Mouse (Mus musculus): ENCODE results near the gene Cda. TPM values are rescaled to one million over a fixed set of nuclear protein-coding genes. Genes with fewer than 3 reads are reported as not detected.

Gene Cda
- polyA plus RNA-seq, 1 experiment: 0.06 TPM

DNA sequence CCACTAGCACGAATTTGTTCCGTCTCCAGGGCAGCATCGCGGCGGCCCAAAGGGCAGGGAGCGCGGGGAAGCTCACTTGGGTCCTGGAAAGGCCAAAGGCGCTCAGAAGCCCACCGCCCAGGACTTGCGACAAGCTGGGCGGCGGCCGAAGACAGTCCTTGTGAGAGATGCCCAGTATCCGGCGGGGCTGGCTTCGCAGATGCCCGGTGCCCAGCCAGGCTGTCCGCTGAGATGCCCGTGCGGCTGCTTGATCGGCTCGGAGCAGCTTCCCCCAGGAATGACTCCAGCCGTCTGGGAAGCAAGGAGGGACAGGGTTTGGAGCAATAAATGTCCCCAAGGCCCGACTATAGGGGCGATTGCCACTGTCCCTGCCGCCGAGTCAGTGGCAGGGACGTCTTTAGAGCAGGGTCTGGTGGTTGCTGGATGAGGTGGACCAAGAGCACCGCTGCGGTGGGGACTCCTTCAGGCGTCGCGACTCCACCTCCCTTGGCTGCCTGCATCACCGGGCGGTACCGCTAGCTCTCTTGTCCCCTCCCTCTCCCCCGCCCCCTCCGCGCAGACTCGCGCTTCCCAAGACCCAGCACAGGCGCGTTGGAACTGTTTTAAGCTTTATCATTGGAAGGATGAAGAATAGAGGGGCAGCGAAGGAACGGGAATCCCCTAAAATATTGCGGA, 28.3 kb upstream of the Cda start, which contains the start of gene Fam43b:
Gene Fam43b (minus strand): TSS at position 558 of the 675 bp plus-strand sequence.
- Histone ChIP-seq H3K4me3 (replicated peaks) (no peak within 1 kb of the TSS), H3K9me3 (ENCODE audit: control insufficient read depth, low read length) (no peaks in the 10 kb centered on the region; the same call in 1 of the 2 replicates), H3K27me3 (ENCODE audit: control insufficient read depth) (peaks cover 54% of the 10 kb centered on the region), H3K4me1 (ENCODE audit: control insufficient read depth) (no peaks in the 10 kb centered on the region), H3K36me3 (ENCODE audit: control insufficient read depth) (no peaks in the 10 kb centered on the region)
- no peak for TF ChIP-seq TAL1 (IDR thresholded peaks at IDR 0.05; ENCODE audit: low read length)
- TF ChIP-seq GATA1 (IDR thresholded peaks at IDR 0.05; ENCODE audit: low read length): no peak

DNA sequence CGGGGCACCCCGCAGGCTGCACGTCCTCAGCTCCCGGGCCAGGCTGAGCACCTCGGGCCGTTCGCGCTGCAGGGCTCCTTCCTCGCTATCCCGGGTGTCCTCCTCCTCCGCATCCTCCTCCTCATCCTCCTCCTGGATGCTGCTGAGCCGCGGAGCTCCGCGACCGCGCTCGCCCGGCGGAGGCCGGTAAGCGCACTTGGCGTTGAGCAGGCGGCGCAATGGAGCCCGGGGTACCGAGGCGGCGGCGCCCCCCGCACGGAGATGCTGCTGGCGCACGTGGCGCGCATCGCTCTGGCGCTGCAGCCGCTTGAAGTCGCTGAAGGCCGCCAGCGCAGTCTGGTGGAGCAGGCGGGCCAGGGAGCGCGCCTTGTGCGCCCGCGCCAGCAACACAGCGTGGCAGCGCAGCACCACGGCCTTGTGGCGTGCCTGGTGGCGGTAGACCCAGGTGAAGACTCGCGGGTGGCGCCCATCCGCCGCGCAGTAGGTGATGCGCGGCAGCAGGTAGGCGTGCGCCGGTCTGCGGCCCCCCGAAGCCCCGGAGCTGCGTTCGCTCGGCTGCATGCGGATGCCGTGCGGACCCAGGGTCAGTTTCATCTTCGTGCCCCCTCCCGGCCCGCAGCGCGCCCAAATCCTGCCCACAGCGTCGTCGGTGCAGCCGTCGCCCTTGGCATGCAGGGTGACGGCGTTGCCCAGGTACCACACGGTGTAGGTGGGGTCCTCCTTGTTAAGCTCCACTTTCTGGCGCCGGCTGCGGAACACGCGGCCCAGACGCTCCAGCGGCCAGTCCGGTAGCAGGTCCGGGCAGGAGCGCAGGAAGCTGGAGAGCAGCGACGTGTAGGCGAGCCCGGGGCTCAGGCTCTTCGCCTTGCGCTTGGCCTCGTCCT, 27.5 kb upstream of the Cda start:
- Histone ChIP-seq H3K4me1 (ENCODE audit: control insufficient read depth) (no peaks in the 10 kb centered on the region), H3K27me3 (ENCODE audit: control insufficient read depth) (peaks cover 54% of the 10 kb centered on the region), H3K4me3 (replicated peaks) (no peak overlapping the region), H3K9me3 (ENCODE audit: control insufficient read depth, low read length) (no peaks in the 10 kb centered on the region; the same call in 1 of the 2 replicates), H3K36me3 (ENCODE audit: control insufficient read depth) (no peaks in the 10 kb centered on the region)
- TF ChIP-seq GATA1 (IDR thresholded peaks at IDR 0.05; ENCODE audit: low read length) (no peak), TAL1 (IDR thresholded peaks at IDR 0.05; ENCODE audit: low read length) (no peak)

DNA sequence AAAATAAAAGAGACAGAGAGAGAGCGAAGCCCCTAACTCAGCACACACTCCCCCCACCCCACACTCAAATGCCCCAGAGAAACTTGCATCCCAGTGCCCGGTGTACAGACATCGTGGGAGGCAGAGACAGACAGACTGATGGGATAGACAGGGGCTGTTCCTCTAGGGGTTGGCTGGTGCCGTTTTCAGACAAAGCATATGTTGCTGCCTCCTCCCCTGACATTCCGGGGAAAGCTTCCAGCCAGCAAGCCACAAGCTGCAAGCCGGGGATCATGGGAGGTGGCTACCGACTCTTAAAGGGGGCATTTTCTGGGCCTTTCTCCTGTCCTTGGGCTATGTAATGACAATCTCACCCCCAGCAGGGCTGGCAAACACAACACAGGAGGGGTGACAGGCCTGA, 25.9 kb upstream of the Cda start:
- Histone ChIP-seq H3K36me3 (ENCODE audit: control insufficient read depth) (no peaks in the 10 kb centered on the region), H3K9me3 (ENCODE audit: control insufficient read depth, low read length) (no peaks in the 10 kb centered on the region; the same call in 1 of the 2 replicates), H3K27me3 (ENCODE audit: control insufficient read depth) (peaks cover 54% of the 10 kb centered on the region), H3K4me1 (ENCODE audit: control insufficient read depth) (no peaks in the 10 kb centered on the region), H3K4me3 (replicated peaks) (no peak overlapping the region)
- TF ChIP-seq TAL1 (IDR thresholded peaks at IDR 0.05; ENCODE audit: low read length) (no peak), GATA1 (IDR thresholded peaks at IDR 0.05; ENCODE audit: low read length) (no peak)

DNA sequence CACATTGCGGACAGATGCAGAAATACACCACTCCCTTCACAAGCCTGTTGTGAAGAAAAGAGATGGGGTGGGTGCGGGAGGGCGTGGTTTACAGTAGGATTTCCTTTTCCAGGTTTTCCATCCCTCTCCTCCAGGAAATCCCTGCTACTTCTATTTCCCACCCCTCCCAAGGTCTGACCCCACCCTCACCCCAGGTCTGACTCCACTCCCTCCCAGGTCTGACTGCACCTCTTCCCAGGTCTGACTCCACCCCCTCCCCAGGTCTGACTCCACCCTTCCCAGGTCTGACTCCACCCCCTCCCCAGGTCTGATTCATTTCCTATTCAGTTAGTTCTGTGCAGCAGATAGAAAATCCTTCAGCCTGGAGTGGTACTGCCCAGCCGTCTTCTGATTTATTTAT, 16.0 kb upstream of the Cda start:
- H3K9me3 ChIP-seq (ENCODE audit: control insufficient read depth, low read length): no peaks in the 10 kb centered on the region
- TF ChIP-seq TAL1 (IDR thresholded peaks at IDR 0.05; ENCODE audit: low read length) (no peak), GATA1 (IDR thresholded peaks at IDR 0.05; ENCODE audit: low read length) (no peak)
- H3K36me3 ChIP-seq (ENCODE audit: control insufficient read depth): no peaks in the 10 kb centered on the region
- no peaks in the 10 kb centered on the region; the same call in 1 of the 2 replicates for H3K27me3 ChIP-seq (ENCODE audit: control insufficient read depth)
- H3K4me1 ChIP-seq (ENCODE audit: control insufficient read depth): no peaks in the 10 kb centered on the region
- no peak overlapping the region for H3K4me3 ChIP-seq (replicated peaks)

DNA sequence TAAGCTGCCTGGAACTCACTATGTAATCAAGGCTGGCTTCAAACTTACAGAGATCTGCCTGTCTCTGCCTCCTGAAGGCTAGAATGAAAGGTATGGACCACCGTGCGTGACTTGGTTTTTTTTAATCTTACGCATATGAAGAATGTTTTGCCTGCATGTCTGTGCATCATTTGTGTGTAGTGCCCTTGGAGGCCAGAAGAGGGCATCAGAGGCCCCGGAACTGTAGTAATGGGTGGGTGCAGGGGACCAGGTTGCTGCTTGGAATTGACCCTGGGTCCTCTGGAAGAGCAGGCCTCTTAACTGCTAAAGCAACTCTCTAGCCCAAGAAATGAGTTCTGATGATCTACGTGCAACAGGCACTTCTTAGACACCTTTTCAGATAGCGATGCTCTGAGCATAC, 14.7 kb upstream of the Cda start:
- Histone ChIP-seq H3K36me3 (ENCODE audit: control insufficient read depth) (no peaks in the 10 kb centered on the region), H3K9me3 (ENCODE audit: control insufficient read depth, low read length) (no peaks in the 10 kb centered on the region), H3K27me3 (ENCODE audit: control insufficient read depth) (no peaks in the 10 kb centered on the region; the same call in 1 of the 2 replicates), H3K4me1 (ENCODE audit: control insufficient read depth) (no peaks in the 10 kb centered on the region), H3K4me3 (replicated peaks) (no peak overlapping the region)
- TF ChIP-seq TAL1 (IDR thresholded peaks at IDR 0.05; ENCODE audit: low read length) (no peak), GATA1 (IDR thresholded peaks at IDR 0.05; ENCODE audit: low read length) (no peak)

DNA sequence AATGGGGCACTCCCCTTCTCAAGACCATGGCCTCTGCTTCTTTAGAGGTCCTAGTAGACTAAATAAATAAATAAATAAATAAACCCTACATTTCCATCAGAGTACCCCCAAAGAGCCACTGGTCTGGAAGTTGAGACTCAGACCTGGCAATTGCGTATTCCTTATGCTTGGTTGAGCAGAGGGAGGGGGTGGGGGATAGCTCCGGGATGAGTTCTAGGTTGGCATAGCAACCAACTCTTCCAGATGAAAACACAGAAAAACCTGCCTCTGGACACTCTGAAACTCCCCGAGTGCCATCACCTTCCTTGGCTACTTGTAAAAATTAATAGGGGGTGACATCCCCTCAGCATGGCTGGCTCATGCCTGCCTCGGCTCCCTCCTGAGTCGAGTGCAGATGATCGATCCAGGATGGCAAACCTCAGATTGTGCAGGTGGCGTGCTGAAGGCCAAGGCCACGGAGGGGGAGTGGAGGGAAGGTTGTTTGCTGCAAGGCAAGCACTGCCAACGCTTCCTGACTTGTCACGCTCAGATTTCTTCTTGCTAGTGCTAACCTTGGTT, 12.4 kb upstream of the Cda start:
- no peaks in the 10 kb centered on the region for H3K36me3 ChIP-seq (ENCODE audit: control insufficient read depth)
- no peaks in the 10 kb centered on the region for H3K9me3 ChIP-seq (ENCODE audit: control insufficient read depth, low read length)
- TF ChIP-seq GATA1 (IDR thresholded peaks at IDR 0.05; ENCODE audit: low read length) (no peak), TAL1 (IDR thresholded peaks at IDR 0.05; ENCODE audit: low read length) (no peak)
- no peak overlapping the region for H3K4me3 ChIP-seq (replicated peaks)
- H3K27me3 ChIP-seq (ENCODE audit: control insufficient read depth): no peaks in the 10 kb centered on the region; the same call in 1 of the 2 replicates
- no peaks in the 10 kb centered on the region for H3K4me1 ChIP-seq (ENCODE audit: control insufficient read depth)

DNA sequence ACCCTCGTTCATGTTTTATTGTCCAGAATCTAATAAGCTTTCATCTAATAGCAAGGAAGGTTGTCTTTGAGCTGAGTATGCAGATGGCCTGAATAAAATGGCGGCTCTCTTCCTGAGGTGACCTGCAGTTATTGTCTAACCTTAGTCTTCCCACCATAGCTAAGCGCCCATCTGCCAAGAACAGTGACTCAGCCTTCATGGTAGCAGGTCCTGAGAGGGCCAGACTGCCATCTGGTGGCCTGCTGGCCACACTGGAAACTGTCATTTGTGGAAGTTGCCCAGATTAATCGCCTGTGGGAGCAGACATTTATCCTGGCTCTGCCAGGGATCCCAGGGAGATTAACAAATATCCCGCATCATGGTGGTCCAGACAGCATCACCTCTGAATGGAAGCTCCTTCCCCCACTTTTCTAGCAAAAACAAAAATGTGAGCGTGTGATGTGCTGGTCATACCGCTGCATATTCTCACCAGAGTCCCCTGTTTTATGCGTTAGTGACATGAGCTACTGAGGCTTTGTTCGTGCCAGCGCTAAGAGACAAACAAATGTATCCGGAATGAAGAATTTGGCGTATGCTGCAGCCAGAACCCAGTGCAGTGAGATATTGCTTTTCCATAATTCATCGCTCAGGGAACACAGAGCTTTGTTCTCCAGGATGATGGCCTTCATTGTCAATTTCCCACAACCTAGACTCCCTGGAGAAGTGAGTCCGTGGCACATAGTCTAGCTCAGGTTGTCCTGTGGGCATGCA, 11.5 kb upstream of the Cda start:
- H3K36me3 ChIP-seq (ENCODE audit: control insufficient read depth): no peaks in the 10 kb centered on the region
- TF ChIP-seq GATA1 (IDR thresholded peaks at IDR 0.05; ENCODE audit: low read length): no peak
- no peak for TF ChIP-seq TAL1 (IDR thresholded peaks at IDR 0.05; ENCODE audit: low read length)
- no peaks in the 10 kb centered on the region for H3K9me3 ChIP-seq (ENCODE audit: control insufficient read depth, low read length)

DNA sequence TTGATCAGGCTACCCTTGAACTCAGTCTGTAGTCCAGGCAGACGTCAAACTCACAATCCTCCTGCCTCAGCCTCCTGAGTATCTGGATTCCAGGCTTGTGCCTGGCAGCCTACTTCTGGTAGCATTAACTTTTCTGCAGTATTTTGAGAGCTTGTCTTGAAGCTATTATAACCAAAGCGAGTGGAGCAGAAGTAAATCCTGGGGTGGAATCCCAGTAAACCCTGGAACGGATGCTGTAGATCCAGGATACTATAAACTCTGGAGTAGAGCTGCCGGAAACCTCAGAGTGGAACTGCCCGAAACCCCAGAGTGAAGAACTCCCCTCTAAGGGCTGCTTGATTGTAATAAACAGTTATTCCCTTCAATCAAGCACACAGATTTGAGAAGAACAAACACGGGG, 9.7 kb upstream of the Cda start:
- H3K9me3 ChIP-seq (ENCODE audit: control insufficient read depth, low read length): no peaks in the 10 kb centered on the region
- H3K36me3 ChIP-seq (ENCODE audit: control insufficient read depth): no peaks in the 10 kb centered on the region
- TF ChIP-seq TAL1 (IDR thresholded peaks at IDR 0.05; ENCODE audit: low read length) (no peak), GATA1 (IDR thresholded peaks at IDR 0.05; ENCODE audit: low read length) (no peak)
- H3K4me3 ChIP-seq (replicated peaks): no peak overlapping the region
- H3K27me3 ChIP-seq (ENCODE audit: control insufficient read depth): no peaks in the 10 kb centered on the region; the same call in 1 of the 2 replicates
- no peaks in the 10 kb centered on the region for H3K4me1 ChIP-seq (ENCODE audit: control insufficient read depth)

More for the DNA sequence above, 11.5 kb upstream of the Cda start:
- Histone ChIP-seq H3K4me3 (replicated peaks) (no peak overlapping the region), H3K4me1 (ENCODE audit: control insufficient read depth) (no peaks in the 10 kb centered on the region), H3K27me3 (ENCODE audit: control insufficient read depth) (no peaks in the 10 kb centered on the region; the same call in 1 of the 2 replicates)
